Mouse (Mus musculus): ENCODE measurements around the gene Dcps.
A peak's percentile ranks its signal among the peaks of the same experiment; 100 is the strongest.

The Dcps gene

DNA sequence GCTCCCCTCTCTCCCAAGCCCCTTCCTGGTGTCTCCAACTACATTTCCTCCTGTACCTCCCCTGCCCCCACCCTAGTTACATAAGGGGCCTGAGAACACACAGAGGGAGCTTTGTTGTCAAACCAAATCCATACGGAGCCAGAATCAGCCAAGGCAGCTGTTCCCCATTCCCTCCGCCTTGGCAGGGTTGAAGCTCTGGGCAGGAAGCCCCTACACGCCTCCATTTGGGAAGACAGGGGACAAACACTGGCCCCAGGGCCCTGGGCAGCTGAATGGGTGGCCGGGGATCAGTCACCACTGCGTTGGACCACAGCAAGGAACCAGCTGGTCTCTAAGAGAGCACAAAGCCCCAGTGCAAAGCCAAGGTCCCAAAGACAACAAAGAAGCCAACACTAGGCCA, 66.9 kb downstream of the Dcps start:
- no peak for DNase-seq (ENCODE audit: low read depth, low spot score)

DNA sequence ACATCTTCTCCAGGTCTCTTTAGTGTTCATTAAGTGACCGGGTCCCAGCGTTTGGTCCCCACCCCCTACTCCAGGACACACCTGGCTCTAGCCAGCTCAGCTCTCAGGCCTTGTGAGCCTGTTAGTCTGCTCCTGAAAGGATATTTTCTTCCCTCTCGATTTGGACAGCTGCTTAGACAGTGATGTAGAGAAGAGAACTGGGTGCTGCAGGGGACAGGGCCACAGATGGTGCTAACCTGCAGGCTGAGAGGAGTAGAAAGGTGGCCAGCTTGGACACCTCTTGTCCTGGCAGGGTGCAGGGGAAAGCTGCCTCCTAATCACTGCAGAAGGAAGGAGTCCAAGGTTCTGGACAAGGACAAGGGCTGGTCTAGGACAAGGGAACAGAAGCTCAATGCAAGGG, 67.8 kb downstream of the Dcps start:
- no peak for DNase-seq (ENCODE audit: low read depth, low spot score)

GRCm38 (mm10) chr9:35107396-35107795, 68.5 kb downstream of the Dcps start:
- no peak for DNase-seq (ENCODE audit: low read depth, low spot score)

GRCm38 (mm10) chr9:35105884-35106880, 69.7 kb downstream of the Dcps start:
- peak; percentile 47 for DNase-seq (ENCODE audit: low read depth, low spot score)

- no peak for DNase-seq (ENCODE audit: low read depth, low spot score)
These were observed 70.4 kb downstream of the Dcps start for GRCm38 (mm10) chr9:35105438-35105837.

DNA sequence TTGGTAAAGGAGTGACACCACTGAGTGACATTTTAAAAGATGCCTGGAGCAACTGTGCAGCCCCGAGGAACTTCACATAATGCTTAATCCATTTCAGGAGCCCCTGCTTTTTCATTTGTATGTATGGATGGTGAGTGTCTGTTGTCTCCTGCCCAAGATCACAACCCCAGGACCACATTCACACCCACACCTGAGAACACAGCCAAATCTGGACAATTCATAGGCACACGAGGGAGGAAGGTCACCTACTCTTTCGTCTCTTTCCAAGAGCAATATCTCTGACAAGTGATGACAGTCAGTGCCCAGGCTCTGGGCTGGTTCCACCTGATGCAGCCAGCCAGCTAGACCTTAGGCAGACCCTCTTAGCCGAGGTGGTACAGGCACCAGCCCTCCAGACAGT, 71.2 kb downstream of the Dcps start:
- no peak for DNase-seq (ENCODE audit: low read depth, low spot score)

DNA sequence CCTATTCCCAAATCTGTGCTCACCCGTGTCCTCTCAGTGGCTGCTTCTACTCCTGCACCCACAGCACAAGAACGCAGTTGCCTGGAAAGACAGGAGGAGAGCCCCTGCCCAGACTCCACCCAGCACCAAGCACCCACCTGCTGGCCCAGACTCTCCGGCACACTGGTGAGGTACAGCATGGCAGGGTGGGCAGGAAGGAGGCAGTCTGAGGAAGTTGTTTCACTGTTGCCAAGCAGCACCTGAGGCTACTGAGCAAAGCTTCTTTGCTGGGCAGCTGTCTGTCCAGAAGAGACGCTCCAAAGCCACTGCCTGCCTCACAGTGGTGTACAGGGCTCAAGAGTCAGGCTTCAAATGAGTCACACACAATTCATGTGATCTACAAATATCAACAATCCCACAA, 77.1 kb downstream of the Dcps start:
- no peak for DNase-seq (ENCODE audit: low read depth, low spot score)

DNA sequence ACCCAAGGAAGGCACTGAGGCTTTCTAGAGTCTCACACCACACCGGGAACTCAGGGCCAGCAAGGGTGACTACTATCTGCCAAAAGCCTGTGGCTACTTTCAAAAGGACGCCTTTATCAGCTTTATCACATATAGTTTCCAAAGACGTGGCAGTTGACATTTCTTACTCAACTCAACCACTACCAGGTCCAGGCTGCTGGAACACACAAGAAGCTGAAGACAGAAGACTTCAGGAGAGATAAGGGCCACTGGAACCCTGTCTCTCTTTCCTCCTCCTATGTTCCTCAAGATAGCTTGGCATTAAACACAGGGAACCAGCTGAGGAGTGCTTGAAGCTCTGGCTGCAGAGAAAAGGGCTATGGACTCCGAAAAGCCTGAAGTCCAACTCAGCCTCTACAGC, 78.0 kb downstream of the Dcps start:
- no peak for DNase-seq (ENCODE audit: low read depth, low spot score)

DNA sequence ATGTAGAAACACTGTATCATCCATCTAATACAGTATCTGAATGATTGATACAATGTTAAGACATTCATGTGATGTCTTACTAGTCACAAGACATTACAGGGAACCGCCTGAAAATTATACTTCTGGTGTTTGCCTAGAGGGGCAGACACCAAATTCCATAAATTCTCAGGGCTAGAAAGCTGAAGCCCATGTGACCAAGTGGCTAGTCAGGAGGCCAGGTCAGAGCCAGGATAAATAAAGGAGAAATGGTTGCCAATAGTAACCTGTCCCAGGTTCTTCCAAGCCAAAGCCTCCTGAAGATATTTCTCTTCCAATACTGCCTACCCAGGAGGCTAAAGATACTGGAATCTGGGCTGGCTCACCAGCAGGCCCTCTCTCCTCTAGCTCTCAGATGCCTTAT, 80.1 kb downstream of the Dcps start:
- no peak for DNase-seq (ENCODE audit: low read depth, low spot score)

- no peak for DNase-seq (ENCODE audit: low read depth, low spot score)
These were observed 82.5 kb downstream of the Dcps start for GRCm38 (mm10) chr9:35093350-35093749.

DNA sequence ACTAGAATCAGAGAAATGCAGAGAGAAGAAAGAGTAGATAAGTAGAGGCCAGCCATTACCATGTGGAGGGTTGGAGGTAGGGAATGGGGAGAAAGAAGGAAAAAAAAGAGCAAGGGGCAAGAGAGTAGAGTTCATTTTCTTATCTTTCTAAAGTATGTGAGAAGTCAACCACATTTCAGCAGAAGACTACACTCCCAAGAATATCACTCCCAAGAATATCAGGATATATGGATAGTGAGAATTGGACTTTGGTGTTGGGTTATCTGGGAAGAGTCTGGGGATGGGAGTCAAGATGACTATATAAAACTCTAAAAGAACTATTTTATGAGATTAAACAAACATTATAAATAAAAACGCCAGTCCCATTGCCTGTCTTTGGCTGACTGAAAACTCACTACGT, 83.0 kb downstream of the Dcps start:
- no peak for DNase-seq (ENCODE audit: low read depth, low spot score)

All from CD4-positive, CD25-positive, alpha-beta regulatory T cell, adult 2 months (primary cell).